Mouse (Mus musculus) ZHBTc4 (cell line): ENCODE measurements at regions not wholly inside any gene's neighbourhood (a gene's known extent, or its start where the extent isn't known, plus 50 kb on each side); places are given as distances from the start of the nearest gene placed in this dataset.

Source experiments
- DNase-seq: peaks from one replicate; pipeline ENCODE4 v3.0.0-alpha.2; 2011; ENCODE audit warnings: low read depth, low spot score

GRCm38 (mm10) chr8:116379851-116380250 is 124.9 kb upstream of the Dynlrb2 start:
- no peak for DNase-seq

GRCm38 (mm10) chr8:116375758-116376157 is 129.0 kb upstream of the Dynlrb2 start:
- no peak for DNase-seq

GRCm38 (mm10) chr8:116373063-116373462 is 131.7 kb upstream of the Dynlrb2 start:
- peak; percentile 59 for DNase-seq

- no peak for DNase-seq
Observed at GRCm38 (mm10) chr8:116372574-116372973, 132.2 kb upstream of the Dynlrb2 start.

DNA sequence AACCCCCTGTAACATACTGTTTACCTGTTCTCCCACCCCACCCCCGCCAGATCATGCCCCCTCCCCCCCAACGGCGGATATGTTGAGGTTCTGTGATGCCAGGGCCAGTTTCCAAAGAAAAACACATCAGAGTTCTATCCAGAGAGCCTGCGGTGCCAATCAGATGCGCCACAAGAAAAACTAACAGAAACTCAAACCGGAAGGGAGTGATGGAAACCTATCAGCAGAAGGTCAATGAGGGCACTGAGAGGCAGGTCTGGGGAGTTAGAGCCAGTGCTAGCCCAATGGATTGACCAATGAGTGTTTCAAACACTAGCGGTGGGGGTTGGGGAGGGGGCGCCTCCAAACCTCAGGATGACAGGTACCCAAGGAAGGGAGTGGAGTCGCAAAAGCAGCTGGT is 132.7 kb upstream of the Dynlrb2 start:
- no peak for DNase-seq

DNA sequence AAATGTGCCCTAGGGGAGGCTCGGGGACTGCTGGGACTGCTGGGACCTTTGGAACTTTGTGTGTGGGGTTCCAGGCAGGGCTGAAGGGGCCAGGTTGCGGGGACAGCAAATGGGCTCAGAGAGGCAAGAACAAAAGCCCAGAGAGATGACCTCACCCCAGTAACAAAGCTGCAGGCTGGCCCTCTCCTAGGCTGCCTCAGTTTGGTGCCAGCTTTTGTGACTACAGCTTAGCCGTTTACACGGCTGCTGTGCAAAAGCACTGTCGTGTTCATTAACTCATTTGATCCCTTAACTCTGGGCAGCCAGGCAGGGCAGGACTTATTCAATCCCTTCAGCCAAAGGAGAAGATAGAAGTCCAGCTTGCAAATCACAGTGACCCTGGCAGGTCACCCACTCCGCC is 137.3 kb upstream of the Dynlrb2 start:
- no peak for DNase-seq

- DNase-seq: no peak
Observed at GRCm38 (mm10) chr8:116366706-116367105, 138.1 kb upstream of the Dynlrb2 start.

DNA sequence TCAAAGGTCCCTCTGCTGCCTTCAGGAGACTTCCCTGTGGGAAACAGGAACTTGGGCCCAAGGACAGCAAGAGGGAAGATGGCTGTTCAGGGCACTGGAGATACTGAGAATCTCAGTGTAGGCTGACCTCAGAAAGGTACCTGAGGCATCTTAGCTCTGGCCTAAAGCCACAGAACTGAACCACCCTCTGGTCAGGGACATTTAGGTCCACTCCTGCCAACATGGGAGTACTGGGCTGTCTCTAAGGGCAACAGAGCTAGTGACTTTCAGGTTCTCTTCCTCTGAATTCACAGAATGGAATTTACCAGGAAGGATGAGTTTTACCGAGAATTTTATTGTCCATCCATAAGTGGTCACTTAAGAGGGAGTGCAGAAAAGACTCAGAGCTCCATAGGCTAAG is 140.0 kb upstream of the Dynlrb2 start:
- no peak for DNase-seq

GRCm38 (mm10) chr8:116364172-116364571 is 140.6 kb upstream of the Dynlrb2 start:
- DNase-seq: no peak

- DNase-seq: no peak
Observed at GRCm38 (mm10) chr8:116362351-116362750, 142.4 kb upstream of the Dynlrb2 start.

DNA sequence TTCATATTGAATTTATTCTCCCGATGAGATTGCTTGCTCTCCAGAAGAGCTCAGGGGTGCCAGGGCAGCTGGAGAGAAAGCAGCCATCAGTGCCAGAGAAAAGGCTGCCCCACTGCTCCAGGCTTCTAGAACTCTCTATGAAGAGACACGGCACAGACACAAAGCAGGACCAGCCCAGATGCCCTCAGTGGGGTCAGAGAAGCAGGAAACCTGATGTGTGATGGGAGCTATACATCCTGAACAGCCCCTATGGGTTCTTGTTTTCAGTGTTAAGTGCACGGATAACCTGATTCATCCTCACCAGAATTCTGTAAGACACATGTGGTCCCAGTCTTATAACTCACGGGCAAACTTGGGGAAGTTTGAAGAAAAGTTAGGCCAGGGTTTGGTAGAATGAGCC is 145.0 kb upstream of the Dynlrb2 start:
- DNase-seq: no peak

DNA sequence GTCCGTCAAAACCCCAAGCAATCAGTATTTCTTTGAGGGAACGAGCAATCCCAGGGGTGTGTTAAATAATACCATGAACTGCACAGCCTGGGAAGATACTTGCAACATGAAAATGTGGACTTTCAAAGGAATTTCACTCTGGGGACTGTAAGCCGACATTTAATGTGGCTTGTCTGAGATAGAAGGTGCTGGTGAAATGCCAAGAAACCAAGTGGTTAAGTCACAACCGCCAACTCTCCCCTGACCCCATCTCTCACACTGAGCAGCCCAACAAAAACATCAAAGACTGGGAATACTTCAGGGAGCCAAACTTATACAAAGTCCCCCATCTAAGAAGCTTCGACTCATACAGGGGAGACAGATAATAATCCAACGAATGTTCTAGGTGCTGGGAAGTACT is 150.0 kb upstream of the Dynlrb2 start:
- no peak for DNase-seq

- DNase-seq: no peak
Observed at GRCm38 (mm10) chr8:116353911-116354310, 150.9 kb upstream of the Dynlrb2 start.

GRCm38 (mm10) chr8:116352635-116353034 is 152.1 kb upstream of the Dynlrb2 start:
- DNase-seq: no peak

- DNase-seq: no peak
Observed at GRCm38 (mm10) chr8:116348971-116349370, 155.8 kb upstream of the Dynlrb2 start.

GRCm38 (mm10) chr8:116346990-116347389 is 157.8 kb upstream of the Dynlrb2 start:
- DNase-seq: no peak

- no peak for DNase-seq
Observed at GRCm38 (mm10) chr8:116344590-116345222, 160.1 kb upstream of the Dynlrb2 start.

GRCm38 (mm10) chr8:116343534-116343933 is 161.2 kb upstream of the Dynlrb2 start:
- DNase-seq: no peak

DNA sequence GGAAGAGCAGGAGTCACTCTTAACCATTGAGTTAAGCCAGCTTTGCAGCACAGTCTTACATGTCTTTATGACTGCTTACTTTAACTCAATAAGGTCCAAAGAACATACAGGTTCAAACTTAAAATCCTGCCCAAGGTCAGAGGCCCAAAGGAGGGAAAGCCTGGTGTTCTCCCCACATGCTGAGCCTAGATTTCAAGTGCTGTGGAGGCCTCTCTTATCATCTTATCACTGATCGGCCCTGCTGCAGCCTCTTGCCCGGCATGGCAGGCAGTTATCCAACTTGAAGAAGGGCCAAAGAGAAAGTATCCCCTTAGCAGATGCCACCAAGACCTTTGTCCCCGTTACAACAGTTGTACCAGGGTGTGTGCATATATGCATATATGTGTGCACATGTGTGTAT is 170.0 kb upstream of the Dynlrb2 start:
- DNase-seq: no peak

- no peak for DNase-seq
Observed at GRCm38 (mm10) chr8:116334101-116334500, 170.7 kb upstream of the Dynlrb2 start.

GRCm38 (mm10) chr8:116320014-116320680 is 184.6 kb upstream of the Dynlrb2 start:
- DNase-seq: no peak

GRCm38 (mm10) chr8:116315410-116315809 is 189.4 kb upstream of the Dynlrb2 start:
- DNase-seq: no peak

GRCm38 (mm10) chr8:116314429-116315092 is 190.2 kb upstream of the Dynlrb2 start:
- DNase-seq: no peak
